19 mouse cellular contexts compared by ENCODE assay signal in genomic region chr12:40247384-40247783, GRCm38 (mm10). TPM values are rescaled to one million over a fixed set of nuclear protein-coding genes. Genes with fewer than 3 reads are reported as not detected.
DNase-seq lines count a peak whose midpoint lies in the region; ATAC-seq and TF ChIP-seq lines count a peak whose summit lies in the region.
"Had no signal": no experiment of that assay in that cellular context is flagged by ENCODE, and none has a peak within 500 bp of the region (broad histone marks: within the 10 kb centered on the region; RNA-seq: fewer than 3 reads in every experiment).

No protein-coding gene starts in this region.

- no peak for TF ChIP-seq CTCF in liver, embryonic 14.5 days (IDR thresholded peaks at IDR 0.05; ENCODE audit: low read depth)

- no peak overlapping the region for H3K4me3 ChIP-seq in heart, embryonic 12.5 days
- no peak overlapping the region for H3K4me3 ChIP-seq in midbrain, embryonic 11.5 days (ENCODE audit: low read depth, low read length)
- no peak overlapping the region for H3K4me3 ChIP-seq in midbrain, embryonic 10.5 days
- H3K4me3 ChIP-seq in liver, embryonic 14.5 days (ENCODE audit: insufficient read depth in 1 of 2, low read depth in 2 of 2, low read length in 2 of 2) = no peak overlapping the region; a peak in 1 of 4 replicates
- H3K4me3 ChIP-seq: forebrain, embryonic 15.5 days; hindbrain, embryonic 12.5 days; midbrain, embryonic 13.5 days; myocyte; stomach, embryonic 15.5 days had no signal

- no peaks in the 10 kb centered on the region for H3K36me3 ChIP-seq in heart, embryonic 12.5 days
- no peaks in the 10 kb centered on the region for H3K36me3 ChIP-seq in midbrain, embryonic 11.5 days (ENCODE audit: control insufficient read depth, insufficient read depth, low read length)
- H3K36me3 ChIP-seq in midbrain, embryonic 10.5 days = no peaks in the 10 kb centered on the region
- no peaks in the 10 kb centered on the region for H3K36me3 ChIP-seq in liver, embryonic 14.5 days (replicated peaks; ENCODE audit: control insufficient read depth, insufficient read depth, low read depth)
- H3K36me3 ChIP-seq: forebrain, embryonic 15.5 days; hindbrain, embryonic 12.5 days; midbrain, embryonic 13.5 days; stomach, embryonic 15.5 days had no signal

- ATAC-seq in heart, embryonic 12.5 days (ENCODE audit: insufficient number of reproducible peaks, low FRiP score) = 0 out of 2 replicates have a peak, but pooled peaks have one; percentile 13
- ATAC-seq in midbrain, embryonic 11.5 days (ENCODE audit: low FRiP score) = no peak
- ATAC-seq in liver, embryonic 14.5 days (ENCODE audit: insufficient read depth) = peak; percentile 10; the same call in 1 of the 2 replicates
- ATAC-seq: forebrain, embryonic 15.5 days; midbrain, embryonic 13.5 days had no signal

- peaks cover 29% of the 10 kb centered on the region for H3K4me1 ChIP-seq in heart, embryonic 12.5 days (replicated peaks)
- H3K4me1 ChIP-seq in midbrain, embryonic 11.5 days (ENCODE audit: control insufficient read depth, insufficient read depth, low read length) = no peaks in the 10 kb centered on the region; the same call in 1 of the 2 replicates
- peaks cover 20% of the 10 kb centered on the region for H3K4me1 ChIP-seq in midbrain, embryonic 10.5 days
- H3K4me1 ChIP-seq in liver, embryonic 14.5 days (replicated peaks; ENCODE audit: control insufficient read depth in 2 of 2, insufficient read depth in 2 of 2, low read length in 1 of 2) = peaks cover 16 to 24% of the 10 kb centered on the region in 2 experiments
- H3K4me1 ChIP-seq: stomach, embryonic 15.5 days had no signal

- no peaks in the 10 kb centered on the region for H3K9me3 ChIP-seq in heart, embryonic 12.5 days (replicated peaks)
- no peaks in the 10 kb centered on the region for H3K9me3 ChIP-seq in midbrain, embryonic 11.5 days (ENCODE audit: control insufficient read depth, low read length)
- no peaks in the 10 kb centered on the region for H3K9me3 ChIP-seq in midbrain, embryonic 10.5 days (replicated peaks)
- H3K9me3 ChIP-seq in liver, embryonic 14.5 days (ENCODE audit: control insufficient read depth, low read length) = no peaks in the 10 kb centered on the region
- H3K9me3 ChIP-seq: forebrain, embryonic 15.5 days; hindbrain, embryonic 12.5 days; midbrain, embryonic 13.5 days; stomach, embryonic 15.5 days had no signal

- H3K9ac ChIP-seq in heart, embryonic 12.5 days = no peak overlapping the region
- no peak overlapping the region for H3K9ac ChIP-seq in midbrain, embryonic 11.5 days (ENCODE audit: low read length)
- no peak overlapping the region for H3K9ac ChIP-seq in liver, embryonic 14.5 days (replicated peaks)
- H3K9ac ChIP-seq: forebrain, embryonic 15.5 days; hindbrain, embryonic 12.5 days; lung, embryonic 14.5 days; midbrain, embryonic 13.5 days; stomach, embryonic 15.5 days had no signal

- no peak overlapping the region for H3K4me2 ChIP-seq in heart, embryonic 12.5 days
- H3K4me2 ChIP-seq in midbrain, embryonic 11.5 days = no peak overlapping the region
- H3K4me2 ChIP-seq in liver, embryonic 14.5 days (ENCODE audit: low read depth) = peak overlapping the region; percentile 28
- H3K4me2 ChIP-seq: forebrain, embryonic 15.5 days; hindbrain, embryonic 12.5 days; lung, embryonic 14.5 days; midbrain, embryonic 13.5 days; stomach, embryonic 15.5 days had no signal

- WGBS in heart, embryonic 12.5 days = 74% methylated on average over 4 of the region's 4 CpGs
- 75% methylated on average over 4 of the region's 4 CpGs for WGBS in midbrain, embryonic 11.5 days
- 75% methylated on average over 4 of the region's 4 CpGs for WGBS in midbrain, embryonic 10.5 days
- WGBS in liver, embryonic 14.5 days (ENCODE audit: insufficient replicate concordance) = 48% methylated on average over 4 of the region's 4 CpGs

- H3K27me3 ChIP-seq in heart, embryonic 12.5 days (replicated peaks) = no peaks in the 10 kb centered on the region
- H3K27me3 ChIP-seq in midbrain, embryonic 11.5 days (ENCODE audit: control insufficient read depth, insufficient read depth, low read length) = no peaks in the 10 kb centered on the region
- H3K27me3 ChIP-seq in midbrain, embryonic 10.5 days (ENCODE audit: low read depth, poor library complexity, severe bottlenecking) = no peaks in the 10 kb centered on the region
- H3K27me3 ChIP-seq in liver, embryonic 14.5 days (ENCODE audit: control insufficient read depth, insufficient read depth, low read length) = no peaks in the 10 kb centered on the region
- H3K27me3 ChIP-seq: forebrain, embryonic 15.5 days; hindbrain, embryonic 12.5 days; midbrain, embryonic 13.5 days; stomach, embryonic 15.5 days had no signal

- no peak for TF ChIP-seq EP300 in liver, embryonic 14.5 days (IDR thresholded peaks at IDR 0.05; ENCODE audit: low read depth)

- no peak overlapping the region for H3K27ac ChIP-seq in heart, embryonic 12.5 days (ENCODE audit: poor library complexity, severe bottlenecking)
- H3K27ac ChIP-seq in midbrain, embryonic 11.5 days (ENCODE audit: low read depth, low read length) = no peak overlapping the region
- H3K27ac ChIP-seq in midbrain, embryonic 10.5 days (replicated peaks) = no peak overlapping the region
- no peak overlapping the region for H3K27ac ChIP-seq in liver, embryonic 14.5 days
- H3K27ac ChIP-seq: forebrain, embryonic 15.5 days; hindbrain, embryonic 12.5 days; midbrain, embryonic 13.5 days had no signal

- no peak for DNase-seq in heart, adult 18-20 months
- DNase-seq in midbrain, embryonic 11.5 days (ENCODE audit: low spot score, missing footprints) = peak; percentile 19
- DNase-seq in midbrain, embryonic 10.5 days (ENCODE audit: low spot score) = no peak
- no peak for DNase-seq in liver, embryonic 14.5 days (ENCODE audit: low read depth in 3 of 3, low spot score in 3 of 3)
- DNase-seq in layer of hippocampus, adult 8-10 months (ENCODE audit: low spot score in 2 of 2) = no peak
- no peak for DNase-seq in cerebellum, adult 9-10 months
- DNase-seq: cerebellum, postnatal 14 days; layer of hippocampus, adult 9-11 months; thymus, postnatal 14 days had no signal

RNA-seq across cellular contexts. Expression of gene Ifrd1, which starts 0.9 kb away (rescaled TPM):
- polyA plus RNA-seq in heart, embryonic 12.5 days (2016; fragmentation: Nextera tagmentation; extraction: Ambion mirVana) = 115 and 118 TPM in 2 replicates
- total RNA-seq in heart, adult 18-20 months (2021) = 100 to 1,000 TPM in 1 of 2 experiments, 10 to 100 TPM in 1; 98.6 to 105 TPM
- polyA plus RNA-seq in midbrain, embryonic 11.5 days (2014; fragmentation: Nextera tagmentation; extraction: Ambion mirVana) = 198 and 210 TPM in 2 replicates
- 133 and 140 TPM in 2 replicates for polyA plus RNA-seq in midbrain, embryonic 10.5 days (2016; fragmentation: Nextera tagmentation; extraction: Ambion mirVana)
- 8.2 and 14.1 TPM in 2 replicates for polyA plus RNA-seq in liver, embryonic 14.5 days (2012; rRNA removed)
- 52.9 and 53.2 TPM in 2 replicates for polyA plus RNA-seq in liver, embryonic 14.5 days (2014; fragmentation: Nextera tagmentation; extraction: Ambion mirVana)
- 10 to 100 TPM; 80.1 to 95.4 (median 92.0) TPM for total RNA-seq in layer of hippocampus, adult 8-10 months (2022)

RNA-seq across cellular contexts. Expression of gene Lsmem1, which starts 48.1 kb away (rescaled TPM):
- 28.4 and 28.7 TPM in 2 replicates for polyA plus RNA-seq in heart, embryonic 12.5 days (2016; fragmentation: Nextera tagmentation; extraction: Ambion mirVana)
- 10 to 100 TPM; 50.9 to 60.2 TPM for total RNA-seq in heart, adult 18-20 months (2021)
- not detected in 2 replicates for polyA plus RNA-seq in midbrain, embryonic 11.5 days (2014; fragmentation: Nextera tagmentation; extraction: Ambion mirVana)
- polyA plus RNA-seq in midbrain, embryonic 10.5 days (2016; fragmentation: Nextera tagmentation; extraction: Ambion mirVana) = not detected in 2 replicates
- polyA plus RNA-seq in liver, embryonic 14.5 days (2012; rRNA removed) = 0.02 TPM in 1 of 2 replicates, not detected in the other
- not detected in 2 replicates for polyA plus RNA-seq in liver, embryonic 14.5 days (2014; fragmentation: Nextera tagmentation; extraction: Ambion mirVana)
- total RNA-seq in layer of hippocampus, adult 8-10 months (2022) = 1 to 10 TPM in 1 of 4 experiments, under 1 TPM in 3; 0.66 to 1.5 (median 0.87) TPM
- total RNA-seq: adrenal gland, postnatal 25 days had no signal
- polyA plus RNA-seq: forebrain, embryonic 15.5 days; hindbrain, embryonic 12.5 days; intestine, embryonic 14.5 days; lung, embryonic 14.5 days; midbrain, embryonic 13.5 days; small intestine, adult 2 months had no signal

Comparison
In these comparisons a context has a peak if more than half of its experiments do, and no peak if none do; other contexts are left out.
1. RNA of gene Lsmem1, which starts 48.1 kb away (polyA plus RNA-seq): 28.4 to 28.7 TPM in heart, embryonic 12.5 days; not detected in midbrain, embryonic 11.5 days, 0.02 TPM in liver, embryonic 14.5 days and not detected in midbrain, embryonic 10.5 days; every median in the first group is over 10 times any median in the second.